Mouse (Mus musculus): ENCODE measurements at regions not wholly inside any gene's neighbourhood (a gene's known extent, or its start where the extent isn't known, plus 50 kb on each side); places are given as distances from the start of the nearest gene placed in this dataset.
A peak's percentile ranks its signal among the peaks of the same experiment; 100 is the strongest.

- DNase-seq (ENCODE audit: low read depth): no peak
- no peak for TF ChIP-seq POLR2A (IDR thresholded peaks at IDR 0.05; ENCODE audit: borderline replicate concordance, extremely low read depth, insufficient read depth, insufficient read length, poor library complexity, severe bottlenecking)
- TF ChIP-seq CTCF (IDR thresholded peaks at IDR 0.05; ENCODE audit: borderline replicate concordance, extremely low read depth, insufficient read depth, insufficient read length): no peak
These were observed 55.5 kb downstream of the E030025P04Rik start for GRCm38 (mm10) chr11:109088488-109089252.

GRCm38 (mm10) chr11:109081957-109082356 is 62.2 kb downstream of the E030025P04Rik start:
- TF ChIP-seq POLR2A (IDR thresholded peaks at IDR 0.05; ENCODE audit: borderline replicate concordance, extremely low read depth, insufficient read depth, insufficient read length, poor library complexity, severe bottlenecking) (no peak), CTCF (IDR thresholded peaks at IDR 0.05; ENCODE audit: borderline replicate concordance, extremely low read depth, insufficient read depth, insufficient read length) (no peak)

GRCm38 (mm10) chr11:109081454-109081853 is 62.7 kb downstream of the E030025P04Rik start:
- TF ChIP-seq CTCF (IDR thresholded peaks at IDR 0.05; ENCODE audit: borderline replicate concordance, extremely low read depth, insufficient read depth, insufficient read length) (no peak), POLR2A (IDR thresholded peaks at IDR 0.05; ENCODE audit: borderline replicate concordance, extremely low read depth, insufficient read depth, insufficient read length, poor library complexity, severe bottlenecking) (no peak)
- DNase-seq (ENCODE audit: low read depth): no peak

More at GRCm38 (mm10) chr11:109081957-109082356, 62.2 kb downstream of the E030025P04Rik start:
- DNase-seq (ENCODE audit: low read depth): no peak

- no peak for DNase-seq (ENCODE audit: low read depth)
- TF ChIP-seq POLR2A (IDR thresholded peaks at IDR 0.05; ENCODE audit: borderline replicate concordance, extremely low read depth, insufficient read depth, insufficient read length, poor library complexity, severe bottlenecking): no peak
- TF ChIP-seq CTCF (IDR thresholded peaks at IDR 0.05; ENCODE audit: borderline replicate concordance, extremely low read depth, insufficient read depth, insufficient read length): no peak
These were observed 63.2 kb downstream of the E030025P04Rik start for GRCm38 (mm10) chr11:109080847-109081415.

- DNase-seq (ENCODE audit: low read depth): peak; percentile 62
- TF ChIP-seq POLR2A (IDR thresholded peaks at IDR 0.05; ENCODE audit: borderline replicate concordance, extremely low read depth, insufficient read depth, insufficient read length, poor library complexity, severe bottlenecking) (no peak), CTCF (IDR thresholded peaks at IDR 0.05; ENCODE audit: borderline replicate concordance, extremely low read depth, insufficient read depth, insufficient read length) (no peak)
These were observed 64.7 kb downstream of the E030025P04Rik start for GRCm38 (mm10) chr11:109079466-109079865.

GRCm38 (mm10) chr11:109076587-109077417 is 67.4 kb downstream of the E030025P04Rik start:
- peak; percentile 49 for DNase-seq (ENCODE audit: low read depth)
- TF ChIP-seq CTCF (IDR thresholded peaks at IDR 0.05; ENCODE audit: borderline replicate concordance, extremely low read depth, insufficient read depth, insufficient read length): no peak
- no peak for TF ChIP-seq POLR2A (IDR thresholded peaks at IDR 0.05; ENCODE audit: borderline replicate concordance, extremely low read depth, insufficient read depth, insufficient read length, poor library complexity, severe bottlenecking)

- no peak for TF ChIP-seq POLR2A (IDR thresholded peaks at IDR 0.05; ENCODE audit: borderline replicate concordance, extremely low read depth, insufficient read depth, insufficient read length, poor library complexity, severe bottlenecking)
- no peak for TF ChIP-seq CTCF (IDR thresholded peaks at IDR 0.05; ENCODE audit: borderline replicate concordance, extremely low read depth, insufficient read depth, insufficient read length)
- DNase-seq (ENCODE audit: low read depth): no peak
These were observed 72.8 kb downstream of the E030025P04Rik start for GRCm38 (mm10) chr11:109071340-109071739.

- TF ChIP-seq CTCF (IDR thresholded peaks at IDR 0.05; ENCODE audit: borderline replicate concordance, extremely low read depth, insufficient read depth, insufficient read length): no peak
- no peak for TF ChIP-seq POLR2A (IDR thresholded peaks at IDR 0.05; ENCODE audit: borderline replicate concordance, extremely low read depth, insufficient read depth, insufficient read length, poor library complexity, severe bottlenecking)
- DNase-seq (ENCODE audit: low read depth): peak; percentile 47
These were observed 73.8 kb downstream of the E030025P04Rik start for GRCm38 (mm10) chr11:109070412-109070811.

- DNase-seq (ENCODE audit: low read depth): no peak
- TF ChIP-seq POLR2A (IDR thresholded peaks at IDR 0.05; ENCODE audit: borderline replicate concordance, extremely low read depth, insufficient read depth, insufficient read length, poor library complexity, severe bottlenecking) (no peak), CTCF (IDR thresholded peaks at IDR 0.05; ENCODE audit: borderline replicate concordance, extremely low read depth, insufficient read depth, insufficient read length) (no peak)
These were observed 74.9 kb downstream of the E030025P04Rik start for GRCm38 (mm10) chr11:109069326-109069709.

- peak; percentile 86 for DNase-seq (ENCODE audit: low read depth)
- TF ChIP-seq POLR2A (IDR thresholded peaks at IDR 0.05; ENCODE audit: borderline replicate concordance, extremely low read depth, insufficient read depth, insufficient read length, poor library complexity, severe bottlenecking) (no peak), CTCF (IDR thresholded peaks at IDR 0.05; ENCODE audit: borderline replicate concordance, extremely low read depth, insufficient read depth, insufficient read length) (no peak)
These were observed 75.5 kb downstream of the E030025P04Rik start for GRCm38 (mm10) chr11:109068371-109069325.
